Mouse (Mus musculus) olfactory bulb, adult 2 months (tissue): ENCODE data around the gene Nelfb.

Source experiments
- CTCF ChIP-seq: fragments of 200-500 bp; IDR thresholded peaks from 2 replicates; pipeline ENCODE4 v1.5.1; 2012; ENCODE audit warnings: low read depth, mild to moderate bottlenecking, low read length, moderate library complexity; ENCODE audit not compliant: insufficient read depth
- POLR2A ChIP-seq: fragments of 200-500 bp; IDR thresholded peaks from 2 replicates; pipeline ENCODE4 v1.6.1; 2012; ENCODE audit warnings: mild to moderate bottlenecking, low read depth, low read length, moderate library complexity; ENCODE audit not compliant: insufficient read depth

GRCm38 (mm10) chr2:25172629-25173028 is 38.7 kb downstream of the Nelfb start:
- TF ChIP-seq CTCF = no peak
- TF ChIP-seq POLR2A = no peak
